Mouse (Mus musculus): Measurements from ENCODE around the gene Slc17a9.
"Not testable (repeated sequence)": the region's sequence is repeated elsewhere in the genome, so short reads cannot be mapped to it uniquely, and the experiment has no call there.

Slc17a9 gene

GRCm38 (mm10) chr2:180710276-180711155 is 14.5 kb upstream of the Slc17a9 start:
- DNase-seq, result no peak

- no peak for DNase-seq
These were observed 13.5 kb upstream of the Slc17a9 start for GRCm38 (mm10) chr2:180711527-180711926.

GRCm38 (mm10) chr2:180712037-180712689 is 12.9 kb upstream of the Slc17a9 start:
- no peak for DNase-seq

- DNase-seq, result not testable (repeated sequence)
These were observed 2.3 kb upstream of the Slc17a9 start for GRCm38 (mm10) chr2:180722748-180723147.

- DNase-seq, result no peak
These were observed 1.2 kb upstream of the Slc17a9 start for GRCm38 (mm10) chr2:180723865-180724264.

GRCm38 (mm10) chr2:180725414-180725778 is 333 bp downstream of the Slc17a9 start:
- no peak for DNase-seq

- no peak for DNase-seq
These were observed 980 bp downstream of the Slc17a9 start for GRCm38 (mm10) chr2:180725856-180726629.

GRCm38 (mm10) chr2:180726658-180727442 is 1.8 kb downstream of the Slc17a9 start:
- peak; percentile 35 for DNase-seq

- no peak for DNase-seq
These were observed 2.6 kb downstream of the Slc17a9 start for GRCm38 (mm10) chr2:180727613-180728021.

GRCm38 (mm10) chr2:180731036-180731435 is 6.0 kb downstream of the Slc17a9 start:
- peak; percentile 44 for DNase-seq

GRCm38 (mm10) chr2:180731984-180732383 is 6.9 kb downstream of the Slc17a9 start:
- no peak for DNase-seq

GRCm38 (mm10) chr2:180735232-180735631 is 10.2 kb downstream of the Slc17a9 start:
- no peak for DNase-seq

GRCm38 (mm10) chr2:180737984-180738383 is 12.9 kb downstream of the Slc17a9 start:
- DNase-seq, result no peak

- DNase-seq, result no peak
These were observed 15.3 kb downstream of the Slc17a9 start for GRCm38 (mm10) chr2:180740349-180740748.

GRCm38 (mm10) chr2:180741421-180741820 is 16.4 kb downstream of the Slc17a9 start:
- DNase-seq, result no peak

GRCm38 (mm10) chr2:180742820-180743219 is 17.8 kb downstream of the Slc17a9 start:
- no peak for DNase-seq

GRCm38 (mm10) chr2:180743321-180743720 is 18.3 kb downstream of the Slc17a9 start:
- no peak for DNase-seq

GRCm38 (mm10) chr2:180745248-180745927 is 20.3 kb downstream of the Slc17a9 start:
- peak; percentile 92 for DNase-seq

- no peak for DNase-seq
These were observed 21.6 kb downstream of the Slc17a9 start for GRCm38 (mm10) chr2:180746569-180747192.

GRCm38 (mm10) chr2:180748904-180749303 is 23.8 kb downstream of the Slc17a9 start:
- DNase-seq, result no peak

GRCm38 (mm10) chr2:180754976-180755688 is 30.1 kb downstream of the Slc17a9 start:
- DNase-seq, result no peak

All from lung, postnatal 14 days (tissue).